Mouse (Mus musculus): ENCODE measurements around the gene Syna. TPM values are rescaled to one million over a fixed set of nuclear protein-coding genes. Genes with fewer than 3 reads are reported as not detected.

Syna gene
- polyA plus RNA-seq, 1 experiment from 2014 or later, result 0.92 TPM

DNA sequence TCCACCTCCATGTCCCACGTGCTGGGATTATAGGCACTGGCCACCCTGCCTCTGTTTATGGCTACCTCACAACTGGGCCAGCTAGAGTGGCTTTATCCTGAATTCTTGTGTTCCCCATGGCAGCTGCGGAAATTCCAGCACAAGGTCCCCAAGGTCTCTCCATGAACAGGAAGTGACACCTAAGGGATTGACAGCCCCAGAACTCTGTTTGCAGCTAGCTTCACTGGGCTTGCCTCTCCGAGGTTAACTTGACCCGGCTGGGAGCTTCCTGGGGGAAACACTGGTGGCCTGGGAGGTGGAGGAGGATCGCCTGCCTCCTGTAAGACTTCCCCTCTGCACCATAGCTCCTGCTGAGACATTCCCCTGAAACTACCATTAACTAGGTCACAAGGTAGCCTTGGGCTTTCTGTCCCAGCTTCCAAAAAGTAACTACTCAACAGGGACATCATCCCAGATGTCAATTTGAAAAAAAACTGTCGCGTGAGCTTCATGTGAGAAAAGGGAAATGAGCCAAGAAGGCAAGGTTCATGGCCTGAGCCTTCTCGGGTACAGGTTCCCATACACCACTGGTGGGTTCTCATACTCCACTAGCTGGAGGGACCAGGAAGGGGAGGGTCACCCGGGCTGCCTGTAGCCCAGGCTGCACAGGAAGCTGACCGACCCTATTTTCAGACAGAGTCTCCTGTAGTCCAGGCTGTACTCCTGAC, 12.7 kb upstream of the Syna start:
- 46% methylated on average over 10 of the region's 10 CpGs for WGBS
- Histone ChIP-seq H3K27me3 (ENCODE audit: control insufficient read depth, insufficient read depth, low read depth, low read length) (no peaks in the 10 kb centered on the region), H3K9ac (ENCODE audit: low read depth, low read length) (0 out of 2 replicates have a peak overlapping the region, but pooled peaks have one; percentile 35), H3K4me2 (ENCODE audit: low read length) (peak overlapping the region; percentile 81), H3K27ac (ENCODE audit: low read length) (no peak overlapping the region), H3K4me3 (ENCODE audit: low read depth, low read length) (peak overlapping the region; percentile 60), H3K9me3 (replicated peaks; ENCODE audit: control insufficient read depth, low read length, poor library complexity, severe bottlenecking) (0 out of 2 replicates have a peak, but pooled peaks cover 3% of the 10 kb centered on the region), H3K36me3 (ENCODE audit: control insufficient read depth, insufficient read depth, low read length) (no peaks in the 10 kb centered on the region), H3K4me1 (ENCODE audit: control insufficient read depth, insufficient read depth, low read length) (peaks cover 7% of the 10 kb centered on the region)
- peak; percentile 36; the same call in 1 of the 2 replicates for ATAC-seq

DNA sequence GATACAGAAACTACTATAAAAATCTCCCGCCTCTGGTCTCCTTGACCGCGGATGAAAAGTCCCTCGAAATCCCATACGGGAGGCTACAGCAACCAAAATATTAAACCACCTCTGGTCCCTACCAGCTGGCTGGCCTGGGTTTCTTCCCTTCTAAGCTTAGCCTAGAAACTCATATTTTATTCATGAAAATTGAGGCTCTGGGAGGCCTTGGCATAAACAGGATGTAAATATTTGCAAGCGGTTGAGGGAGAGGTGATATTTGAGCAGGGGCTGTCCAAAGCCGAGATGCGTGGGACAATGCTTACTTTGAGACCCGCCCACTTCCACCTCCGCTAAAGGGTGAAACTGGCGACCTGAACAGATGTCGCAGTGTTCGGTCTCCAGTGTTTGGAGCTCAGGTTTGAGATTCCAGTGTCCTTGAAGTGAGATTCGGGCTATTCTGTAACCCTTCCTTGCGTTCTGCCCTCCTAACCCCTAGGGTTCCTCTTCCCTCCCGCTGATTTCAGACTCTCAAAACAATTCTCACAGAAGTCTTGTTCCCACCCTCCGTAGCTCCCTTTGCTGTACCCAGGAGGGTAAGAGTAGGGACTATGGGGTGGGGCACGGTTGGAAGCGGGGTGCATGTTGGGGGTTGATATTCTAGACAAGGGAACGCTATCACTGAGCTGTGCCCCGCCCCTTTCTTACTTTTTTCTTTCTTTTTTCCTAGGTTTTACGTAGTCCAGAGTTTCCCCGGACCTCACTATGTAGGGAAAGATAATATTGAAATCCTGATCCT, 11.9 kb upstream of the Syna start:
- WGBS, result under 1% methylated on average over 23 of the region's 23 CpGs
- ATAC-seq, result peak; percentile 75

GRCm38 (mm10) chr5:134568964-134569491, 9.1 kb upstream of the Syna start:
- 59% methylated on average over 8 of the region's 8 CpGs for WGBS
- Histone ChIP-seq H3K27ac (ENCODE audit: low read length) (no peak overlapping the region), H3K4me1 (ENCODE audit: control insufficient read depth, insufficient read depth, low read length) (peaks cover 7% of the 10 kb centered on the region), H3K9me3 (replicated peaks; ENCODE audit: control insufficient read depth, low read length, poor library complexity, severe bottlenecking) (peaks cover 5% of the 10 kb centered on the region; the same call in 1 of the 2 replicates), H3K36me3 (ENCODE audit: control insufficient read depth, insufficient read depth, low read length) (no peaks in the 10 kb centered on the region), H3K27me3 (ENCODE audit: control insufficient read depth, insufficient read depth, low read depth, low read length) (no peaks in the 10 kb centered on the region), H3K9ac (ENCODE audit: low read depth, low read length) (0 out of 2 replicates have a peak overlapping the region, but pooled peaks have one; percentile 10), H3K4me2 (ENCODE audit: low read length) (no peak overlapping the region), H3K4me3 (ENCODE audit: low read depth, low read length) (no peak overlapping the region)
- ATAC-seq, result no peak

More for the DNA sequence above, 11.9 kb upstream of the Syna start:
- peak overlapping the region; percentile 81 for H3K4me2 ChIP-seq (ENCODE audit: low read length)
- H3K27ac ChIP-seq (ENCODE audit: low read length), result peak overlapping the region; percentile 83
- peak overlapping the region; percentile 72 for H3K9ac ChIP-seq (ENCODE audit: low read depth, low read length)
- H3K4me1 ChIP-seq (ENCODE audit: control insufficient read depth, insufficient read depth, low read length), result peaks cover 7% of the 10 kb centered on the region
- no peaks in the 10 kb centered on the region for H3K36me3 ChIP-seq (ENCODE audit: control insufficient read depth, insufficient read depth, low read length)
- no peaks in the 10 kb centered on the region for H3K27me3 ChIP-seq (ENCODE audit: control insufficient read depth, insufficient read depth, low read depth, low read length)
- H3K4me3 ChIP-seq (ENCODE audit: low read depth, low read length), result peak overlapping the region; percentile 60
- H3K9me3 ChIP-seq (replicated peaks; ENCODE audit: control insufficient read depth, low read length, poor library complexity, severe bottlenecking), result 0 out of 2 replicates have a peak, but pooled peaks cover 3% of the 10 kb centered on the region

GRCm38 (mm10) chr5:134568030-134568429, 8.1 kb upstream of the Syna start:
- H3K36me3 ChIP-seq (ENCODE audit: control insufficient read depth, insufficient read depth, low read length), result no peaks in the 10 kb centered on the region
- H3K27me3 ChIP-seq (ENCODE audit: control insufficient read depth, insufficient read depth, low read depth, low read length), result no peaks in the 10 kb centered on the region
- peaks cover 7% of the 10 kb centered on the region for H3K4me1 ChIP-seq (ENCODE audit: control insufficient read depth, insufficient read depth, low read length)
- 70% methylated on average over 3 of the region's 3 CpGs for WGBS
- H3K4me3 ChIP-seq (ENCODE audit: low read depth, low read length), result no peak overlapping the region
- H3K4me2 ChIP-seq (ENCODE audit: low read length), result no peak overlapping the region
- no peak overlapping the region for H3K27ac ChIP-seq (ENCODE audit: low read length)
- H3K9ac ChIP-seq (ENCODE audit: low read depth, low read length), result no peak overlapping the region
- peaks cover 5% of the 10 kb centered on the region; the same call in 1 of the 2 replicates for H3K9me3 ChIP-seq (replicated peaks; ENCODE audit: control insufficient read depth, low read length, poor library complexity, severe bottlenecking)
- ATAC-seq, result no peak

- no peak overlapping the region for H3K4me2 ChIP-seq (ENCODE audit: low read length)
Measured at GRCm38 (mm10) chr5:134567445-134567844, 7.5 kb upstream of the Syna start.

GRCm38 (mm10) chr5:134565696-134566095, 5.7 kb upstream of the Syna start:
- H3K4me1 ChIP-seq (ENCODE audit: control insufficient read depth, insufficient read depth, low read length), result no peaks in the 10 kb centered on the region
- H3K4me3 ChIP-seq (ENCODE audit: low read depth, low read length), result no peak overlapping the region
- no peaks in the 10 kb centered on the region for H3K36me3 ChIP-seq (ENCODE audit: control insufficient read depth, insufficient read depth, low read length)
- 93% methylated on average over 6 of the region's 6 CpGs for WGBS
- ATAC-seq, result no peak
- no peak overlapping the region for H3K27ac ChIP-seq (ENCODE audit: low read length)
- no peaks in the 10 kb centered on the region for H3K27me3 ChIP-seq (ENCODE audit: control insufficient read depth, insufficient read depth, low read depth, low read length)
- H3K4me2 ChIP-seq (ENCODE audit: low read length), result no peak overlapping the region
- H3K9ac ChIP-seq (ENCODE audit: low read depth, low read length), result no peak overlapping the region
- H3K9me3 ChIP-seq (replicated peaks; ENCODE audit: control insufficient read depth, low read length, poor library complexity, severe bottlenecking), result peaks cover 2% of the 10 kb centered on the region; the same call in 1 of the 2 replicates

More at GRCm38 (mm10) chr5:134567445-134567844, 7.5 kb upstream of the Syna start:
- Histone ChIP-seq H3K27ac (ENCODE audit: low read length) (no peak overlapping the region), H3K36me3 (ENCODE audit: control insufficient read depth, insufficient read depth, low read length) (no peaks in the 10 kb centered on the region), H3K4me3 (ENCODE audit: low read depth, low read length) (no peak overlapping the region), H3K9me3 (replicated peaks; ENCODE audit: control insufficient read depth, low read length, poor library complexity, severe bottlenecking) (peaks cover 5% of the 10 kb centered on the region; the same call in 1 of the 2 replicates), H3K4me1 (ENCODE audit: control insufficient read depth, insufficient read depth, low read length) (peaks cover 4% of the 10 kb centered on the region), H3K9ac (ENCODE audit: low read depth, low read length) (no peak overlapping the region), H3K27me3 (ENCODE audit: control insufficient read depth, insufficient read depth, low read depth, low read length) (no peaks in the 10 kb centered on the region)
- ATAC-seq, result no peak
- 77% methylated on average over 4 of the region's 4 CpGs for WGBS

DNA sequence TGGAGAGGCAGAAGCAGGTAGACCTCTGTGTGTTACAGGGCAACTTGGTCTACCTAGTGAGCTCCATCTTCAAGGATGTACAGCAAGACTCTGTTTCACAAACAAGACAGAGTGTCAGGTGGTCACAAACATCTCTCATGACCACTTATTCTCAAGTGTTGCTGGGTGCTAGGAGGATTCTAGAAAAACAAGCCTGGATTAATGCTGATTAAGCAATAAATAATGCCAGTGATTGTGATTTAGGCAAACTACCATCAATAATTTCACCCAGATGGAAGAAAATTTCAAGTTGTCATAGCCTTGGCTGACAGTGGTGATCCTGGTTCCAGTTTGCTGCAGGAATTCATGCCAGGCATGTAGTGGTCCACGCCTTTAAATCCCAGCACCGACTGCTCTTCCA, 4.3 kb upstream of the Syna start:
- Histone ChIP-seq H3K4me1 (ENCODE audit: control insufficient read depth, insufficient read depth, low read length) (no peaks in the 10 kb centered on the region), H3K36me3 (ENCODE audit: control insufficient read depth, insufficient read depth, low read length) (no peaks in the 10 kb centered on the region), H3K27ac (ENCODE audit: low read length) (no peak overlapping the region), H3K27me3 (ENCODE audit: control insufficient read depth, insufficient read depth, low read depth, low read length) (no peaks in the 10 kb centered on the region), H3K9ac (ENCODE audit: low read depth, low read length) (no peak overlapping the region), H3K4me2 (ENCODE audit: low read length) (no peak overlapping the region), H3K9me3 (replicated peaks; ENCODE audit: control insufficient read depth, low read length, poor library complexity, severe bottlenecking) (peaks cover 2% of the 10 kb centered on the region; the same call in 1 of the 2 replicates), H3K4me3 (ENCODE audit: low read depth, low read length) (no peak overlapping the region)
- ATAC-seq, result no peak
- 96% methylated on average over 2 of the region's 2 CpGs for WGBS

DNA sequence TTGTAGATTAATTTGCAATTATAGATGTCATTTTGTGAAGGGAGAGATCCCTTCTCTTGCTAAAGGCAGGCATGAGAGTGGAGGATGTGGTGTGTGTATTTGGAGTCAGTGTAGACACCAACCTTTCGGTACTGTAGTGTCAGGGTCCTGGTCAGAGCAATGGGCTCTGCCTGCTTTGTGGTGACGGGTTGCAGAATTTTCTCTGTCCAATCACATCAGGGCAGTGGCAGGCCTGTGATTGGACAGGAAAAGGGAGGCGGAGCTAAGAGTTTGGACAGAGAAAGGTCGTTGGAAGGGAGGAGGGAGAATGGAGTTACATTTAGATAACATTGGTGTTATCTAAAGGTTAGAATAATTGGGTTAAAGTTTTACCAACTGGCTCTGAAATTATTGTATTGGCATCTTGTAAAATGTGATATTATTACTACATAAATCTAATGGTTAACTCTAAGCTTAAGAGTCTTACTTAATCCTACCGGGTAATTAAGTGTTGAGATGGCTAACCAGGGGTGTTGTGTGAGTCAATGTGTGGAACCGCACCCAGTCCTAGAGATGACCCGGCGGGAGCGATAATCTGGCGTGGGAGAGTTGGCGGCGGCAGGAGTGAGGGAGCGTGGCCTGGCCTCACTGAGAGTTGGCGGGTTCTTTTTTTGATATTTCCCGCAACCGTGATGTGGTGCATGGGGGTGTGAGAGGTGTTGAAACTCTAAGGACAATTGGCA, 640 bp upstream of the Syna start:
- Histone ChIP-seq H3K36me3 (ENCODE audit: control insufficient read depth, insufficient read depth, low read length) (no peaks in the 10 kb centered on the region), H3K9me3 (replicated peaks; ENCODE audit: control insufficient read depth, low read length, poor library complexity, severe bottlenecking) (peaks cover 2% of the 10 kb centered on the region; the same call in 1 of the 2 replicates), H3K4me1 (ENCODE audit: control insufficient read depth, insufficient read depth, low read length) (peaks cover 4% of the 10 kb centered on the region; the same call in 1 of the 2 replicates), H3K27me3 (ENCODE audit: control insufficient read depth, insufficient read depth, low read depth, low read length) (no peaks in the 10 kb centered on the region), H3K27ac (ENCODE audit: low read length) (no peak overlapping the region), H3K9ac (ENCODE audit: low read depth, low read length) (no peak overlapping the region), H3K4me2 (ENCODE audit: low read length) (no peak overlapping the region), H3K4me3 (ENCODE audit: low read depth, low read length) (no peak overlapping the region)
- no peak for ATAC-seq
- WGBS, result 83% methylated on average over 16 of the region's 16 CpGs
